Mouse (Mus musculus) MEL (cell line): Measurements from ENCODE around the gene Kcnk3.

Experiments
- JUND ChIP-seq: IDR thresholded peaks from 2 replicates; pipeline ENCODE4 v1.6.1; 2011; ENCODE audit warnings: low read depth, mild to moderate bottlenecking, improper control_type of control experiment, low read length
- NELFE ChIP-seq: IDR thresholded peaks from 2 replicates; pipeline ENCODE4 v1.6.1; 2011; ENCODE audit warnings: low read depth, low read length, improper control_type of control experiment
- POLR2A ChIP-seq, 2 experiments: IDR thresholded peaks; 2 replicates each; pipeline ENCODE4 v1.6.1; 2011 to 2012; ENCODE audit warnings: low read length in 2 of 2, mild to moderate bottlenecking in 2 of 2, control low read depth in 1 of 2, improper control_type of control experiment in 1 of 2, low read depth in 1 of 2, moderate library complexity in 1 of 2; ENCODE audit not compliant: control insufficient read depth in 1 of 2, insufficient read depth in 1 of 2, poor library complexity in 1 of 2
- ZNF384 ChIP-seq: IDR thresholded peaks from 2 replicates; pipeline ENCODE4 v1.6.1; 2012; ENCODE audit warnings: low read depth, mild to moderate bottlenecking, inconsistent platforms, low read length, improper control_type of control experiment

GRCm38 (mm10) chr5:30552006-30552405 is 36.0 kb upstream of the Kcnk3 start:
- no peak for TF ChIP-seq JUND
- no peak for TF ChIP-seq NELFE
- TF ChIP-seq POLR2A (IDR thresholded peaks at IDR 0.05; ENCODE audit: control insufficient read depth in 1 of 2, insufficient read depth in 1 of 2, low read depth in 1 of 2, low read length in 2 of 2, poor library complexity in 1 of 2), result no peak
- TF ChIP-seq ZNF384, result no peak
